Mouse (Mus musculus) hindbrain, embryonic 14.5 days (tissue): ENCODE results near the gene Reln. TPM values are rescaled to one million over a fixed set of nuclear protein-coding genes. Genes with fewer than 3 reads are reported as not detected.
A peak's percentile ranks its signal among the peaks of the same experiment; 100 is the strongest.

Experiments used
- ATAC-seq: fragments of 200-750 bp; cut with Nextera tagmentation; 2 replicates; pipeline ENCODE4 v1.8.0; 2017; ENCODE audit warnings: moderate number of reproducible peaks, mild to moderate bottlenecking, moderate TSS enrichment, moderate library complexity; ENCODE audit not compliant: low FRiP score
- DNase-seq: peaks from one replicate; pipeline ENCODE4 v3.0.0-alpha.2; 2015; ENCODE audit warnings: low spot score
- H3K27ac ChIP-seq: fragments of 300-500 bp; sonication (generic); 2 replicates; pipeline ENCODE4 v1.5.1; 2014; ENCODE audit warnings: mild to moderate bottlenecking, moderate library complexity
- H3K27me3 ChIP-seq: fragments of 300-500 bp; sonication (generic); 2 replicates; pipeline ENCODE4 v1.6.1; 2014; ENCODE audit warnings: mild to moderate bottlenecking, low read length, mixed read lengths; ENCODE audit not compliant: control insufficient read depth, insufficient read depth
- H3K36me3 ChIP-seq: fragments of 300-500 bp; sonication (generic); replicated peaks from 2 replicates; pipeline ENCODE4 v1.6.1; 2014; ENCODE audit not compliant: control insufficient read depth, insufficient read depth
- H3K4me1 ChIP-seq: fragments of 300-500 bp; sonication (generic); replicated peaks from 2 replicates; pipeline ENCODE4 v1.6.1; 2014; ENCODE audit warnings: antibody characterized with exemption, low read length, mixed read lengths; ENCODE audit not compliant: control insufficient read depth, insufficient read depth
- H3K4me2 ChIP-seq: fragments of 300-500 bp; sonication (generic); replicated peaks from 2 replicates; pipeline ENCODE4 v1.6.1; 2014; ENCODE audit warnings: mild to moderate bottlenecking, moderate library complexity
- H3K4me3 ChIP-seq: fragments of 300-500 bp; sonication (generic); replicated peaks from 2 replicates; pipeline ENCODE4 v1.5.1; 2014; ENCODE audit warnings: mild to moderate bottlenecking, low read length
- H3K9ac ChIP-seq: fragments of 300-500 bp; sonication (generic); 2 replicates; pipeline ENCODE4 v1.6.1; 2014
- H3K9me3 ChIP-seq: fragments of 300-500 bp; sonication (generic); 2 replicates; pipeline ENCODE4 v1.6.1; 2016; ENCODE audit warnings: low read length; ENCODE audit not compliant: control insufficient read depth
- WGBS: fragments of 180-500 bp; shearing (Covaris S2); extraction: QIAGEN DNeasy Blood & Tissue Kit; methylation state at CpG from one replicate; pipeline ENCODE4 v1.1.7; 2014; 5-methylcytosine and 5-hydroxymethylcytosine counted together
- polyA plus RNA-seq: library from polyadenylated mRNA; unstranded; fragments of >200 nt; fragmentation: Nextera tagmentation; extraction: Ambion mirVana; gene quantifications from 2 replicates; pipeline ENCODE4 v1.2.1, GENCODE M21; 2014

Reln gene
- polyA plus RNA-seq, 1 experiment from 2014 or later, result 63.5 TPM

- no peak overlapping the region for H3K9ac ChIP-seq
- H3K27me3 ChIP-seq, result peaks cover 4% of the 10 kb centered on the region
- H3K9me3 ChIP-seq, result no peaks in the 10 kb centered on the region
- WGBS, result 58% methylated on average over 5 of the region's 5 CpGs
- H3K4me3 ChIP-seq, result no peak overlapping the region
- no peak for DNase-seq
- no peak overlapping the region for H3K27ac ChIP-seq
- no peaks in the 10 kb centered on the region for H3K36me3 ChIP-seq
- no peak overlapping the region for H3K4me2 ChIP-seq
- ATAC-seq, result no peak
- H3K4me1 ChIP-seq, result no peaks in the 10 kb centered on the region
Observed at GRCm38 (mm10) chr5:22074971-22075370, 269.5 kb downstream of the Reln start.

GRCm38 (mm10) chr5:22072591-22072990 is 271.9 kb downstream of the Reln start:
- Histone ChIP-seq H3K27me3 (no peaks in the 10 kb centered on the region), H3K4me1 (no peaks in the 10 kb centered on the region), H3K4me3 (no peak overlapping the region), H3K9ac (no peak overlapping the region), H3K27ac (no peak overlapping the region), H3K9me3 (no peaks in the 10 kb centered on the region), H3K36me3 (no peaks in the 10 kb centered on the region), H3K4me2 (no peak overlapping the region)
- 67% methylated on average over 6 of the region's 6 CpGs for WGBS
- no peak for ATAC-seq
- DNase-seq, result no peak

GRCm38 (mm10) chr5:22059251-22059650 is 285.3 kb downstream of the Reln start:
- 87% methylated on average over 6 of the region's 6 CpGs for WGBS

GRCm38 (mm10) chr5:22041825-22042224 is 302.7 kb downstream of the Reln start:
- DNase-seq (no peak), ATAC-seq (no peak)
- no peaks in the 10 kb centered on the region for H3K4me1 ChIP-seq
- H3K9ac ChIP-seq, result no peak overlapping the region
- no peaks in the 10 kb centered on the region for H3K36me3 ChIP-seq
- H3K27me3 ChIP-seq, result no peaks in the 10 kb centered on the region
- no peak overlapping the region for H3K4me3 ChIP-seq
- 86% methylated on average over 6 of the region's 6 CpGs for WGBS
- no peak overlapping the region for H3K27ac ChIP-seq
- no peak overlapping the region for H3K4me2 ChIP-seq
- H3K9me3 ChIP-seq, result no peaks in the 10 kb centered on the region

More at GRCm38 (mm10) chr5:22059251-22059650, 285.3 kb downstream of the Reln start:
- Histone ChIP-seq H3K4me3 (no peak overlapping the region), H3K36me3 (no peaks in the 10 kb centered on the region), H3K9ac (no peak overlapping the region), H3K4me2 (no peak overlapping the region), H3K27ac (no peak overlapping the region), H3K4me1 (no peaks in the 10 kb centered on the region), H3K9me3 (no peaks in the 10 kb centered on the region), H3K27me3 (no peaks in the 10 kb centered on the region)
- no peak for DNase-seq
- no peak for ATAC-seq

GRCm38 (mm10) chr5:22039375-22040149 is 304.9 kb downstream of the Reln start:
- H3K4me3 ChIP-seq, result no peak overlapping the region
- no peak overlapping the region for H3K4me2 ChIP-seq
- H3K36me3 ChIP-seq, result no peaks in the 10 kb centered on the region
- DNase-seq (no peak), ATAC-seq (no peak)
- H3K9me3 ChIP-seq, result no peaks in the 10 kb centered on the region
- no peak overlapping the region for H3K27ac ChIP-seq
- no peaks in the 10 kb centered on the region for H3K27me3 ChIP-seq
- H3K4me1 ChIP-seq, result no peaks in the 10 kb centered on the region
- H3K9ac ChIP-seq, result no peak overlapping the region
- WGBS, result 73% methylated on average over 12 of the region's 12 CpGs

- H3K4me1 ChIP-seq, result peaks cover 14% of the 10 kb centered on the region
- H3K4me3 ChIP-seq, result no peak overlapping the region
- WGBS, result 45% methylated on average over 8 of the region's 8 CpGs
- H3K9ac ChIP-seq, result no peak overlapping the region
- no peak for ATAC-seq
- H3K36me3 ChIP-seq, result no peaks in the 10 kb centered on the region
- H3K4me2 ChIP-seq, result no peak overlapping the region
- no peak for DNase-seq
- H3K27me3 ChIP-seq, result no peaks in the 10 kb centered on the region
- H3K27ac ChIP-seq, result no peak overlapping the region
- no peaks in the 10 kb centered on the region for H3K9me3 ChIP-seq
Observed at GRCm38 (mm10) chr5:22035201-22035600, 309.3 kb downstream of the Reln start.

- H3K27me3 ChIP-seq, result 0 out of 2 replicates have a peak, but pooled peaks cover 2% of the 10 kb centered on the region
- no peaks in the 10 kb centered on the region for H3K9me3 ChIP-seq
- no peak overlapping the region for H3K27ac ChIP-seq
- H3K9ac ChIP-seq, result no peak overlapping the region
- H3K4me2 ChIP-seq, result no peak overlapping the region
- H3K4me1 ChIP-seq, result peaks cover 14% of the 10 kb centered on the region
- no peak for DNase-seq
- WGBS, result 49% methylated on average over 8 of the region's 8 CpGs
- H3K4me3 ChIP-seq, result no peak overlapping the region
- no peaks in the 10 kb centered on the region for H3K36me3 ChIP-seq
- ATAC-seq, result peak; percentile 43; the same call in 1 of the 2 replicates
Observed at GRCm38 (mm10) chr5:22033039-22033438, 311.5 kb downstream of the Reln start.

- no peak overlapping the region for H3K27ac ChIP-seq
- ATAC-seq, result peak; percentile 70; the same call in 1 of the 2 replicates
- 13% methylated on average over 7 of the region's 7 CpGs for WGBS
- H3K9me3 ChIP-seq, result no peaks in the 10 kb centered on the region
- no peaks in the 10 kb centered on the region for H3K36me3 ChIP-seq
- H3K27me3 ChIP-seq, result 0 out of 2 replicates have a peak, but pooled peaks cover 2% of the 10 kb centered on the region
- H3K4me2 ChIP-seq, result no peak overlapping the region
- no peak overlapping the region for H3K9ac ChIP-seq
- DNase-seq, result peak; percentile 45
- no peak overlapping the region for H3K4me3 ChIP-seq
- peaks cover 14% of the 10 kb centered on the region for H3K4me1 ChIP-seq
Observed at GRCm38 (mm10) chr5:22031653-22032052, 312.8 kb downstream of the Reln start.

GRCm38 (mm10) chr5:22028379-22028778 is 316.1 kb downstream of the Reln start:
- Histone ChIP-seq H3K4me1 (peaks cover 11% of the 10 kb centered on the region), H3K9me3 (no peaks in the 10 kb centered on the region), H3K27me3 (0 out of 2 replicates have a peak, but pooled peaks cover 2% of the 10 kb centered on the region), H3K4me3 (no peak overlapping the region), H3K36me3 (no peaks in the 10 kb centered on the region), H3K9ac (no peak overlapping the region), H3K27ac (no peak overlapping the region), H3K4me2 (no peak overlapping the region)
- no peak for ATAC-seq
- 79% methylated on average over 11 of the region's 11 CpGs for WGBS
- DNase-seq, result no peak
